Mouse (Mus musculus) forebrain, embryonic 10.5 days (tissue): ENCODE data around the gene 2300002M23Rik. TPM values are rescaled to one million over a fixed set of nuclear protein-coding genes. Genes with fewer than 3 reads are reported as not detected.

ENCODE experiments used
- DNase-seq: peaks from one replicate; pipeline ENCODE4 v3.0.0-alpha.2; 2017; ENCODE audit warnings: low spot score; ENCODE audit errors: extremely low spot score
- H3K27ac ChIP-seq: fragments of 300-500 bp; sonication (generic); 2 replicates; pipeline ENCODE4 v1.5.1; 2016; ENCODE audit warnings: mild to moderate bottlenecking
- H3K27me3 ChIP-seq: fragments of 300-500 bp; sonication (generic); 2 replicates; pipeline ENCODE4 v1.6.1; 2016; ENCODE audit warnings: mild to moderate bottlenecking; ENCODE audit not compliant: poor library complexity, severe bottlenecking
- H3K36me3 ChIP-seq: fragments of 300-500 bp; sonication (generic); replicated peaks from 2 replicates; pipeline ENCODE4 v1.6.1; 2016; ENCODE audit warnings: mild to moderate bottlenecking, moderate library complexity
- H3K4me1 ChIP-seq: fragments of 300-500 bp; sonication (generic); 2 replicates; pipeline ENCODE4 v1.6.1; 2016
- H3K4me3 ChIP-seq: fragments of 300-500 bp; sonication (generic); 2 replicates; pipeline ENCODE4 v1.5.1; 2016; ENCODE audit warnings: mild to moderate bottlenecking, moderate library complexity
- H3K9me3 ChIP-seq: fragments of 300-500 bp; sonication (generic); 2 replicates; pipeline ENCODE4 v1.6.1; 2016; ENCODE audit warnings: mild to moderate bottlenecking, moderate library complexity
- WGBS: fragments of 180-500 bp; shearing (Covaris S2); methylation state at CpG from one replicate; pipeline ENCODE4 v1.1.7; 2016; 5-methylcytosine and 5-hydroxymethylcytosine counted together
- polyA plus RNA-seq: library from polyadenylated mRNA; unstranded; fragments of >200 nt; fragmentation: Nextera tagmentation; extraction: Ambion mirVana; gene quantifications from 2 replicates; pipeline ENCODE4 v1.2.1, GENCODE M21; 2016

The 2300002M23Rik gene
- polyA plus RNA-seq, 1 experiment from 2014 or later: not detected

DNA sequence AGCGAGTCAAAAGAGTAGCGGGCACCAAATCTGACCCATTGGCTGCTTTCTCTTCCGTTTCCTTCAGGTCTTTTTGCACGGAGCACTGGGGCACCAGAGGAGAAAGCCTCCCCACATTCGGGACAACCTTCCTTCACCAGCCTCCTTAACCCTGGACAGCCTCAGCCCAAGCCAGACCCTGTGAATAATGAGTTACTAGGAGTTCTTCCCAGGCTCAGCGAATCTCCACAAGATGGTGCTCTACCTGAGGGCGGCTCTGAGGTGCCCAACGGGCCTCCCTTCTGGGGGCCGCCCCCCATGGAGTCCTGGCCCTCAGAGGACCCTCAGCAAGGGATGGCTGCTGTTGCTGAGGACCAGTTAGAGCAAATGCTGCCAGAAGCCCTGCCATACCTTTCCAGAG is 517 bp downstream of the 2300002M23Rik start:
- H3K27ac ChIP-seq: no peak overlapping the region
- peaks cover 19% of the 10 kb centered on the region for H3K4me1 ChIP-seq
- H3K4me3 ChIP-seq: no peak overlapping the region
- H3K27me3 ChIP-seq: peaks cover 53% of the 10 kb centered on the region
- DNase-seq: no peak
- no peaks in the 10 kb centered on the region for H3K36me3 ChIP-seq
- 16% methylated on average over 9 of the region's 9 CpGs for WGBS
- no peaks in the 10 kb centered on the region for H3K9me3 ChIP-seq

DNA sequence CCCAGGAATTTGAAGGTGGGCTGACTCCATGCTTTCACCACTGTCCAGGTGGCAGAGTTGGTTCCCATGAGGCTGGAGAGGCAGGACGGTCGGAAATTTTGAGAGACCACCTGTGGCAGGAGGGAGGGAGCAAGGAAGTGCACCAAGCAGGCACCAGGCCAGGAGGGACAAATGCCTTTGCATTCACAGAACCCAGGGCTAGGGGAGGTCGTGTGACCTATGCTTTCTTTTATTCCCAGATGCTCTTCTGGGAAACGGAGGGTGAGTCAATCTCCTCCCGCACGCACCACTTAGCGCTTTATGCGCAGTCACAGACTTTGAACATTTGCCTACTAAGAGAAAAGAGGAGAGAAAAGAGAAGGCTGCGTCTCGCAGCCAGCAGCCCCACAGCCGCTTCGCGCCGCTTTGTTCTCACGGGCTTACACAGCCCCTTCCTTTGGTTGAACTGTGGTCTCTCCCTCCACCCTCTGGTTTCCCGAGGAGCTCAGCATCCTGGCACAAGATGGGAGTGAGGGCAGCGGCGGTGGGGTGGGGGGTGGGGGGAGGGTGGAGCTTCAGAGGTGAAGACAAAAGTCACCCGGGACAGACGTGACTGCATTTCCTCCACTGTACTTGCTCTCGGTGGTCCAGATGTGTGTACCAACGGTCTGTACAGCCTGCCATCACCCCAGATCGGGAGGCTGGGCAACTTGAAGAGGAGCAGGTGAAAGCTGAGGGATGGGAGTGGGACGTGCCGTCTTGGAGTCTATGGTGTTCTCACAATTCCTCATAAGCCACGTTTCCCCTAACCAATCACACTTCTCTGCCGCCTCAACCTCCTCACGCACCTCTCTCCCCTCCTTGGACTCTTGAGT is 2.1 kb downstream of the 2300002M23Rik start:
- Histone ChIP-seq H3K9me3 (no peaks in the 10 kb centered on the region), H3K4me3 (peak overlapping the region; percentile 41), H3K27me3 (peaks cover 53% of the 10 kb centered on the region), H3K4me1 (peaks cover 19% of the 10 kb centered on the region), H3K36me3 (no peaks in the 10 kb centered on the region), H3K27ac (peak overlapping the region; percentile 82)
- WGBS: 4% methylated on average over 28 of the region's 28 CpGs
- DNase-seq: peak; percentile 51

DNA sequence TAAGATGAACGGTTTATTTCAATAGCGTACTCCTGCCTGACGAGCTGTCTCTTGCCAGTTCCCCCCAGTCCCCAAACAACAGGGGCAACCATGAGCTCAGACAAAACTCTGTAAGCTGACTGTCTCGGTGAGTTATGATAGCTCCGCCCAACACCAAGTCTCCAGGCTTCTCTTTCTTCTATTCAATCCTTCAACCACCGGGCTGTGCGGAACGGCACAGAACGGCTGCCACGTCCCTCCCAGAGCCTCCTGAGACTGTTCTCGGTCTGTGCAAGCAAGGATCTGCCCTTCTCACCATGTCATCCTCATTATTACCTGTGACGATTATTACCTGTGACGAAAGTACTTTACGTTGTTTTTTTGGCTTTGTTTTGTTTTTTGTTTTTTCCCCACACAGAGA is 3.6 kb downstream of the 2300002M23Rik start:
- Histone ChIP-seq H3K27ac (no peak overlapping the region), H3K9me3 (no peaks in the 10 kb centered on the region), H3K36me3 (no peaks in the 10 kb centered on the region), H3K4me3 (no peak overlapping the region), H3K4me1 (peaks cover 19% of the 10 kb centered on the region), H3K27me3 (peaks cover 53% of the 10 kb centered on the region)
- 81% methylated on average over 14 of the region's 14 CpGs for WGBS
- no peak for DNase-seq

DNA sequence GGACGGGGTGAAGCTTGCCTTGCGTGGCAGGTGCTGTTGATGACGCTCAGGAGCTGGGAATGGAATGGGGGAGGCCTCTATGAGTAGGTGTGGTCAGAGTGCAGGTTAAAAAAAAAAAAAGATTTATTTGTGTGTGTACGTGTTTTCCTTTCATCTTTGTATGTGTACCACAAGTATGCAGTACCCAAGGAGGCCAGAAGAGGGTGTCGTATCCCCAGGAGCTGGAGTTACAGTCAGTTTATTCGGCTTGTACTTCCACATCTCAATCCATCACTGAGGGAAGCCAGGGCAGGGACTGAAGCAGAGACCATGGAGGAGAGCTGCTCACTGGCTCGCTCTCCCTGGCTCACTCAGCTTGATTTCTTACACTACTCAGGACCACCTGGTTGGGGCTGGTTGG is 4.2 kb downstream of the 2300002M23Rik start:
- no peak for DNase-seq
- Histone ChIP-seq H3K27me3 (peaks cover 55% of the 10 kb centered on the region), H3K36me3 (no peaks in the 10 kb centered on the region), H3K9me3 (no peaks in the 10 kb centered on the region), H3K4me3 (no peak overlapping the region), H3K27ac (no peak overlapping the region), H3K4me1 (peaks cover 19% of the 10 kb centered on the region)
- WGBS: 92% methylated on average over 7 of the region's 7 CpGs

DNA sequence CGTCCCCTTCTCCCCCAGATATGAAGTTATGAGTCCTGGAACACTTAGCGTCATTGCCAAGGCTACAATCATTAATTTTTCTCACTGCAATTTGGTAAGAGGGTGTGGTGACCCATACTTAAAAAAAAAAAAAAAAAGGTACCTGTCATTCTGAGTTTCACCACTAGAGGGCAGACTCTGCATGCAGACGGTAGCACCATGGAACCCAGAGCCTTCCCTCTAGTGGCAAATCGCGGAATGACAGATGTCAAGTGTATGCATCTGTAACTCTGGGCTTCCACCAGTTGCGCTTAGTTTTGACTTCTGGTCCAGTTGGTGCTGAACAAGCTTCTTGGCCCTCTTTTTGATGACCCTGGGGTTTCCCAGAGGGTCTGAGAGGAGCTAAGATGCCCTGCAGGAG is 11.0 kb downstream of the 2300002M23Rik start:
- Histone ChIP-seq H3K36me3 (no peaks in the 10 kb centered on the region), H3K27ac (no peak overlapping the region), H3K4me1 (no peaks in the 10 kb centered on the region), H3K4me3 (no peak overlapping the region), H3K9me3 (no peaks in the 10 kb centered on the region; the same call in 1 of the 2 replicates), H3K27me3 (peaks cover 14% of the 10 kb centered on the region)
- WGBS: 23% methylated on average over 6 of the region's 6 CpGs
- DNase-seq: peak; percentile 80

DNA sequence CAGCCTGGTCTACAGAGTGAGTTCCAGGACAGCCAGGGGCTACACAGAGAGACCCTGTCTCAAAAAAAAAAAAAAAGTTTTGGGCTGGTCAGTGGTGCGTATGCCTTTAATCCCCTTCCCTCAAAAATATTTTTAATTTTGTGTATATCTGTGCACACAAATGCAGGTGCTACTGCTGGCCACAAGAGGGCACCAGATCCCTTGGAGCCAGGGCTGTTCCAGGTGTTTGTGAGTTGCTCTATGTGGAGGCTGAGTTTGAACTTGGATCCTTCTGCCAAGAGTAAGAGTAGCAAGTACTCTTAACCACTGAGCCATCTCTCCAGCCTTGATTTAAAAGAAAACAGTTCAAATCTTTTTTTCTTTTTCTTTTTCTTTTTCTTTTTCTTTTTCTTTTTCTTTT is 15.7 kb downstream of the 2300002M23Rik start:
- H3K9me3 ChIP-seq: peaks cover 4% of the 10 kb centered on the region
- H3K4me3 ChIP-seq: no peak overlapping the region
- H3K27ac ChIP-seq: no peak overlapping the region
- H3K27me3 ChIP-seq: no peaks in the 10 kb centered on the region
- no peaks in the 10 kb centered on the region for H3K36me3 ChIP-seq
- no peak for DNase-seq
- peaks cover 5% of the 10 kb centered on the region for H3K4me1 ChIP-seq
- 97% methylated on average over 1 of the region's 1 CpGs for WGBS

DNA sequence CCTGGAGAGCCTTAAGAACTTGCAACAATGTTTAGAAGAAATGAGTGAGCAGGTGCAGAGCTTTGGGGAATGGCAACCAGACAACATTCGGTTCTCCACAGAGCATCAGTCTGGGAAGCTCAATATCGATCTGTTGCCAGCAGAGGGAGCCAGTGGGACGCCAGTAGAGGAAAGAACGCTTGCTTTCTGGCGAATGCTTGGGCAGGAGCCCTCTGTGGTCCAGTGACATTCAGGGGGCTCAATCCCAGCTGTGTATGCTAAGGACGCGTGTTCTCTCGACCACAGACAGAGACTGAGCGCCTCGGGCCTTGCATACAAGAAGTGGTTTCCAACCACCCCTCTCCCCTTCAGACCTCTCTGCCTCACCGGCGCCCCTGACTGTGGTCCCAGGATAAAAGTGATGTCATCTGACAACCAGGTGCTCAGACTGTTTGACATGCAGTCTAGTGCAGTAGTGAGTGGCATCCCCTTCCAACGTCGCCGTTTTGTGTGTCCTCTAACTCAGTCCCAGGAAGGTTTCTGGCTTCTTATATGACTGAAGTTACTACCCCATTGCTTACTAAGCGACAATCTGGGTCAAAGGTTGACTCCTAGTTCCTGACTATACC is 17.2 kb downstream of the 2300002M23Rik start:
- peak overlapping the region; percentile 11; the same call in 1 of the 2 replicates for H3K4me3 ChIP-seq
- 24% methylated on average over 16 of the region's 16 CpGs for WGBS
- peaks cover 10% of the 10 kb centered on the region for H3K4me1 ChIP-seq
- no peak overlapping the region for H3K27ac ChIP-seq
- peaks cover 4% of the 10 kb centered on the region; the same call in 1 of the 2 replicates for H3K9me3 ChIP-seq
- DNase-seq: peak; percentile 77
- H3K27me3 ChIP-seq: no peaks in the 10 kb centered on the region
- no peaks in the 10 kb centered on the region for H3K36me3 ChIP-seq

DNA sequence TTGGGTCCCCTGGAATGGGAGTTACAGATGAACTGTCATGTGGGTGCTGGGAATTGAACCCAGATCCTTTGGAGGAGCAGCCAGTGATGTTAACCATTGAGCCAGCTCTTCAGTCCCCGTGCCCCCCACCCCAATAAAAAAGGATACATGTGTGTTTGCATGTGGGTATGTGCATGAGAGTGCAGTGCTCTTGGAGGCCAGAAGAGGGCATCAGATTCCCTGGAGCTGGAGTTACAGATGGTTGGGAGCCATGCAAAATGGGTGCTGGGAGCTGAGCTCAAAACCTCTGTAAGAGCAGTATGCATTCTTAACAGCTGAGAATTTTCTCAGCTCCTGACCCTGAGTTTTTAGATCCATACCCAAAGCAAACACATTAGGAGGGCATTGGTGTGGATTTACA is 20.0 kb downstream of the 2300002M23Rik start:
- Histone ChIP-seq H3K27ac (no peak overlapping the region), H3K4me3 (no peak overlapping the region), H3K36me3 (no peaks in the 10 kb centered on the region), H3K9me3 (peaks cover 4% of the 10 kb centered on the region; the same call in 1 of the 2 replicates), H3K27me3 (no peaks in the 10 kb centered on the region), H3K4me1 (peaks cover 13% of the 10 kb centered on the region)
- WGBS: 93% methylated on average over 1 of the region's 1 CpGs
- no peak for DNase-seq

DNA sequence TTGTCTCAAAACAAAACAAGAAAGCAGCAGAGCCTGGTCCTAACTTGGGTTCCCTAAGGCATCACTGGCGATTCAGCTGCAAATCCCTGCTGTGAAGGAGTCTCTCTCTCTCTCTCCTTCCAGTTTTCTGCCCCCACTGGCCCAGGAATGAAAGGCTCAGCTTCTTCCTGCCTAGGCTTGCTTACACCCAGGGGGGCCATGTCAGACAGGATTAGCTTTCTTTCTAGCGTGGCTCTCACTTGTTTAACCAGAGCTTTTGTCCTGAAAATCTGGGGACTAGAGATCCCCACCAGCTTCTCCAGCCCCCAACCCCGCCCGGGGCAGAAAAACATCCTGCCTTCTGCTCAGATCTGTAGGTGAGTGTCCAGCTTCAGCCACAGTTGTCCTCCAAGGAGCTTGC is 21.1 kb downstream of the 2300002M23Rik start:
- H3K27me3 ChIP-seq: no peaks in the 10 kb centered on the region
- no peak for DNase-seq
- no peaks in the 10 kb centered on the region for H3K36me3 ChIP-seq
- H3K4me3 ChIP-seq: no peak overlapping the region
- 14% methylated on average over 4 of the region's 4 CpGs for WGBS
- peaks cover 13% of the 10 kb centered on the region for H3K4me1 ChIP-seq
- peak overlapping the region; percentile 54; the same call in 1 of the 2 replicates for H3K27ac ChIP-seq
- peaks cover 4% of the 10 kb centered on the region; the same call in 1 of the 2 replicates for H3K9me3 ChIP-seq

DNA sequence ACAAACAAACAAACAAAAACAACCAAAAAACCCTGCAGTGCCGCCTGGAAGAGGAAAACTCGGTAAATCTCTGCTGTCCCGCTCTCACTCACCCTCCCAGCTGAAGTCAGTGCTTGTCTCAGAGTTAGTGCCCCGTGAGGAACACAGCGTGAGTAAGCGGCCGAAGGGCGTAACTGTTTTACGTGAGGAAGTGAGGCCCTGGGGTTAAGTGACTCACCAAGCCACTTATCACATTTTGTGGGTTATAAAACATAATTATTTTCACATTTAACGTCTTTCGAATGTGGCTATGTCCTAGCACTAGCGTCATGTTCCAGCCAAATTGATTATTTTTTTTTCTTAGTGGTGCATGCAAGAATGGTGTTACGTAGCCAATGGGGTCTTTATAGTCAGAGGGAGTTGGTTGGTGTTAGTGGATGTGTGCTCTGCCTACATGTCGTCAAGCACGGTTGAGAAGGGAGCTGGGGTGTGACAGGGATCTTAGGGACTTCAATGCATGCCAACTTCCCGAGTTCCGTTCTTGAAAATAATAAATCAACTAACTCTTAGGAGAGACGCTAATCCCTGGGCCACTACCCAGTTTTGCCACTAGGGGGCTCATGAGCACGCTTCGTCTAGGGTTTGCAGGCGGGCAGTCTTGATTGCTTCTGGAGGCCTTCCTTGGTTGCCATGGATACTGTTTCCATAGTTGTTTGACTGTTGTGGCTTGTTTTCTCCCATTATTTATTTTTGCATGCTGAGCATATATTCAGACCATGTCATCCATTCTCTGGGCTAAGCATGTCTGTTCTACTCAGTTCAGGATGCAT is 23.4 kb downstream of the 2300002M23Rik start:
- 67% methylated on average over 21 of the region's 21 CpGs for WGBS
- DNase-seq: peak; percentile 77

DNA sequence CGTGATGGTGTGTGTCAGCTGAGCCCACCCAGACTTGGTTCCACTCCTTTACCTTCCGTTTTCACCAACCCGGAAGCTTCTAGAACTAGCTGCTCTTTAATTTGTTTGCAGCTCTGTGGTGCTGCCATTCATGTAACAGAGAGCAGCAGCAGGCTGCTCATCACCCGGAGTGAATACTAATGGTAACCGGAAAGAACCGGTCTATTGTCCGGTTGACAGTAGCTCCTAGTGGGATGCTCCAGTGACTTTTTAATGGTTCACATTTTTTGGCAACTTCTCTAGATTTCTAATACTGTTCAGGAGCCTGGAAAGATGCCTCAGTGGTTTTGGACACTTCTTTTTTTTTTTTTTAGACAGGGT is 23.9 kb downstream of the 2300002M23Rik start:
- DNase-seq: no peak
- H3K36me3 ChIP-seq: no peaks in the 10 kb centered on the region
- peaks cover 4% of the 10 kb centered on the region; the same call in 1 of the 2 replicates for H3K9me3 ChIP-seq
- no peaks in the 10 kb centered on the region for H3K27me3 ChIP-seq
- WGBS: 94% methylated on average over 7 of the region's 7 CpGs
- H3K4me1 ChIP-seq: peaks cover 8% of the 10 kb centered on the region
- no peak overlapping the region for H3K4me3 ChIP-seq
- no peak overlapping the region for H3K27ac ChIP-seq

More for the DNA sequence above, 23.4 kb downstream of the 2300002M23Rik start:
- H3K27ac ChIP-seq: no peak overlapping the region
- H3K9me3 ChIP-seq: peaks cover 4% of the 10 kb centered on the region; the same call in 1 of the 2 replicates
- H3K36me3 ChIP-seq: no peaks in the 10 kb centered on the region
- peaks cover 8% of the 10 kb centered on the region for H3K4me1 ChIP-seq
- H3K4me3 ChIP-seq: no peak overlapping the region
- no peaks in the 10 kb centered on the region for H3K27me3 ChIP-seq

DNA sequence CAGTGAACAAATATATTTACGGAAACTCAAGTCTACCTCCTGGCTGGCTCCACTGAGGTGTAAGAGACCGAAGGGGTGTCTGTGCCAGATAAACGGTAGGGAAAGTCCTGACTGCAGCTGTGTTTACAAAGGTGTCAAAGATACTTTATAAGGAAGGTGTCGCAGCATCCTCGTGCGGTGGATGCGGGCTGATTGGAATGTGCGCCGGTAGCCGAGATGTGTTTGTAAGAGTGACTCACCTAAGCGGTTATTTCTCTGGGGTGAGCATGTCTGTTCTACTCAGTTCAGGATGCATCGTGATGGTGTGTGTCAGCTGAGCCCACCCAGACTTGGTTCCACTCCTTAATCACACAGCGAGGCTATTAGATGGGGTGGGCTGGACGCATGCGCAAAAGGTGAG is 24.5 kb downstream of the 2300002M23Rik start:
- H3K27me3 ChIP-seq: no peaks in the 10 kb centered on the region
- H3K9me3 ChIP-seq: peaks cover 5% of the 10 kb centered on the region
- WGBS: 94% methylated on average over 15 of the region's 15 CpGs
- H3K4me3 ChIP-seq: no peak overlapping the region
- no peak for DNase-seq
- no peak overlapping the region for H3K27ac ChIP-seq
- H3K4me1 ChIP-seq: peaks cover 8% of the 10 kb centered on the region
- H3K36me3 ChIP-seq: no peaks in the 10 kb centered on the region
